Mouse (Mus musculus) lung, postnatal 0 days (tissue): ENCODE data around the gene Trnt1. TPM values are rescaled to one million over a fixed set of nuclear protein-coding genes. Genes with fewer than 3 reads are reported as not detected.
A peak's percentile ranks its signal among the peaks of the same experiment; 100 is the strongest.

ENCODE experiments used
- ATAC-seq: fragments of 200-750 bp; cut with Nextera tagmentation; 2 replicates; pipeline ENCODE4 v1.8.0; 2017; ENCODE audit warnings: moderate library complexity
- DNase-seq: peaks from one replicate; pipeline ENCODE4 v3.0.0-alpha.2; 2016; ENCODE audit warnings: low spot score
- H3K27ac ChIP-seq: fragments of 300-500 bp; sonication (generic); 2 replicates; pipeline ENCODE4 v1.5.1; 2014; ENCODE audit warnings: antibody characterized with exemption, mild to moderate bottlenecking, low read length, mixed read lengths
- H3K27me3 ChIP-seq: fragments of 300-500 bp; sonication (generic); replicated peaks from 2 replicates; pipeline ENCODE4 v1.6.1; 2014; ENCODE audit warnings: low read length, mixed read lengths; ENCODE audit not compliant: insufficient read depth
- H3K36me3 ChIP-seq: fragments of 300-500 bp; sonication (generic); 2 replicates; pipeline ENCODE4 v1.6.1; 2014; ENCODE audit warnings: low read length, mixed read lengths; ENCODE audit not compliant: insufficient read depth
- H3K4me1 ChIP-seq: fragments of 300-500 bp; sonication (generic); 2 replicates; pipeline ENCODE4 v1.6.1; 2014; ENCODE audit warnings: antibody characterized with exemption, low read depth, low read length, mixed read lengths; ENCODE audit not compliant: insufficient read depth
- H3K4me2 ChIP-seq: fragments of 300-500 bp; sonication (generic); replicated peaks from 2 replicates; pipeline ENCODE4 v1.6.1; 2014; ENCODE audit warnings: low read depth, mild to moderate bottlenecking, low read length, moderate library complexity, mixed read lengths
- H3K4me3 ChIP-seq: fragments of 300-500 bp; sonication (generic); 2 replicates; pipeline ENCODE4 v1.5.1; 2014; ENCODE audit warnings: low read depth, low read length
- H3K9ac ChIP-seq: fragments of 300-500 bp; sonication (generic); replicated peaks from 2 replicates; pipeline ENCODE4 v1.6.1; 2014; ENCODE audit warnings: low read depth, mild to moderate bottlenecking
- H3K9me3 ChIP-seq: fragments of 300-500 bp; sonication (generic); 2 replicates; pipeline ENCODE4 v1.6.1; 2016; ENCODE audit warnings: low read length, mixed read lengths
- CTCF ChIP-seq: IDR thresholded peaks from 2 replicates; pipeline ENCODE4 v1.5.1; 2016; ENCODE audit warnings: antibody characterized with exemption, mild to moderate bottlenecking
- EP300 ChIP-seq: IDR thresholded peaks from 2 replicates; pipeline ENCODE4 v1.6.1; 2016; ENCODE audit warnings: antibody characterized with exemption, mild to moderate bottlenecking, control low read depth
- WGBS: fragments of 180-500 bp; shearing (Covaris S2); extraction: QIAGEN DNeasy Blood & Tissue Kit; methylation state at CpG from one replicate; pipeline ENCODE4 v1.1.7; 2014; 5-methylcytosine and 5-hydroxymethylcytosine counted together
- polyA plus RNA-seq: library from polyadenylated mRNA; unstranded; fragments of >200 nt; fragmentation: Nextera tagmentation; extraction: Ambion mirVana; gene quantifications from 2 replicates; pipeline ENCODE4 v1.2.1, GENCODE M21; 2015

The Trnt1 gene
- polyA plus RNA-seq, 1 experiment from 2014 or later: 36.1 TPM

DNA sequence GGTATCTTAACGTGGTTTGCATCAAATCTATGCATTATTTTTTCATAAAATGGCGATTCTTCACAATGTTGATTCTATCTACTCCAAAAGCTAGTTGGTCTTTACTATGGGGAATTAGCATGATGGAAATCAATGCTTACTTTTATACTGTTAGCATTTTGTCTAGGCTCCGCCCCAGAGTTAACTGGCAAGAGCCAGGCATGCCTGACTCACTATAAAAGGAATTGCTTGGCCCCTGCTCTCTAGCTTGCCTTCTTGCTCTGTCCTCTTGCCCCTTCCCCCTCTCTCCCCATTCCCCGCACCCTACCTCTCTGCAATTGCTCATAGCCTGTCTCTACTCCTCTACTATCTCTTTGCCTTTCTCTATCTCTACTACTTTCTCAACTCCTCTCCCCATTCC, 2.1 kb upstream of the Trnt1 start:
- H3K9ac ChIP-seq: no peak overlapping the region
- DNase-seq (no peak), ATAC-seq (no peak)
- no peak for TF ChIP-seq EP300
- TF ChIP-seq CTCF: no peak
- H3K4me2 ChIP-seq: no peak overlapping the region
- H3K9me3 ChIP-seq: no peaks in the 10 kb centered on the region
- H3K4me1 ChIP-seq: peaks cover 6% of the 10 kb centered on the region; the same call in 1 of the 2 replicates
- H3K36me3 ChIP-seq: no peaks in the 10 kb centered on the region
- H3K27me3 ChIP-seq: no peaks in the 10 kb centered on the region
- H3K27ac ChIP-seq: no peak overlapping the region
- no peak overlapping the region for H3K4me3 ChIP-seq
- 76% methylated on average over 4 of the region's 4 CpGs for WGBS

DNA sequence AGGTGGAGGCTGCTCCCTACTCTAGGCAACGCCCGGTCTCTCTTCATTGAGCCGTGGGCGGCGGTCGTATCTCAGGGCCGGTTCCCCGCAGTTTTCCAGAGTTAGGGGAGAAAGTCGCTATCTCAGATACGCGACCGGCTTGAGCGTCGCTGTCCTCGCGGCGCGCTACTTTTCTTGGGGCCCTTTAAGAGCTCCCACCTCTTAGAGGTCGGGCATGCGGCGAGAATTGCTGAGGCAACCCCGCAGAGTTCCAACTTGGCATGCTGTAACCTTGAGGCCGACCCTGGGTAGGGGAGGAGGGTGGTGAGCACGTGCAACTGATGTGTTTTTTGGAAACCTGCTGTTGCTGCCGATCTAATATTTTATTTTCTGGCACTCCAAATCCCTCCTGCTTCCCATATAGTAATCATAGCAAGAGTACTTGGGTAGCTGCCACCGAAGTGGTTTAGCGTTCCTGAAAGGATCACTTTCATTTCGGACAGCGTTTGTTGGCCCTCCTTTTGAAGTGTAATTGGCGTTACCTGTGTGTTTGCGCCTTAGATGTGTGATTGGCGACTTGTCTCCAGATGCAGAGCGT, 458 bp downstream of the Trnt1 start:
- peak overlapping the region; percentile 84 for H3K27ac ChIP-seq
- WGBS: 2% methylated on average over 33 of the region's 33 CpGs
- H3K9me3 ChIP-seq: no peaks in the 10 kb centered on the region
- peak; percentile 35 for DNase-seq
- peak overlapping the region; percentile 93 for H3K4me2 ChIP-seq
- H3K27me3 ChIP-seq: no peaks in the 10 kb centered on the region
- peak overlapping the region; percentile 64 for H3K9ac ChIP-seq
- peaks cover 6% of the 10 kb centered on the region; the same call in 1 of the 2 replicates for H3K4me1 ChIP-seq
- peaks cover 8% of the 10 kb centered on the region; the same call in 1 of the 2 replicates for H3K36me3 ChIP-seq
- ATAC-seq: peak; percentile 61
- TF ChIP-seq EP300 (no peak), CTCF (no peak)
- peak overlapping the region; percentile 81 for H3K4me3 ChIP-seq

DNA sequence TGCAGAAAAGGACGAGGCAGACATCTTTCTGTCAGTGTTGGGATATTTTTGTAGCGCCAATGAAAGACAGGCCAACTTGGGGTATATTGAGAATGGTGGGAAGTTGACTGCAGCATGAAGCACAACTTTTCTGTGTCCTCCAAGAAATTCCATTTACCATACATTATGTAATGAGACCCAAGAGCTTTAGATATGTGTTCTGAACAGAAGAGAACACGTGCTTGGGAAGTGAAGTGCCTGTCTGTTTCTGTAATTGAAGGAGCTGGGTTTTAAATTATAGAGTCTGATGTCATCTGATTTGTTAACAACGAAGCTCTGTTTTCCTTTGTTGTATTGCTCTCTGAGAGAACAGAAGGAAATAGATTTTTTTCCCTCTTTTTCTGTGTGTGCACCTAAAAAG, 1.1 kb downstream of the Trnt1 start:
- Histone ChIP-seq H3K4me1 (peaks cover 6% of the 10 kb centered on the region; the same call in 1 of the 2 replicates), H3K4me3 (peak overlapping the region; percentile 81), H3K27me3 (no peaks in the 10 kb centered on the region), H3K4me2 (peak overlapping the region; percentile 93), H3K9ac (peak overlapping the region; percentile 64), H3K27ac (0 out of 2 replicates have a peak overlapping the region, but pooled peaks have one; percentile 84), H3K36me3 (peaks cover 8% of the 10 kb centered on the region; the same call in 1 of the 2 replicates), H3K9me3 (no peaks in the 10 kb centered on the region)
- TF ChIP-seq CTCF (no peak), EP300 (no peak)
- DNase-seq (no peak), ATAC-seq (no peak)
- whole genome bisulfite sequencing: 35% methylated on average over 4 of the region's 4 CpGs

DNA sequence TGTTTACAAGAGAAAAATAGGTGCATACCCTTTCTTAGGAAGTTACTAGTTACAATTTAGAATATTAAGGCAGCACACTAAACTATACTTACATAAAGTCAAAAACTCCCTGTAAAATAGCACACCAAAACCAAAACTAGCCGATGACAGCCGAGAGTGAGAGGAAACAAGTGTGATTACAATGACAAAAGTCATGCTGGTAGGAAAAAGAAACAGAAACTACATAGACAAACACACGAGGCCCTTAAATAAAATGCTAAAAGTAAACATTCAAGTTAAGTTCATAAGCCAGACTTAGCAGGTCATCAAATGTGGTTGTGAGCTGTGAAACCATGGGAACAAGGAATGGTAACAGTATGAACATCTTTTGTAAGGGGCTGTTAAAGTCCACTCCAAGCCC, 18.2 kb downstream of the Trnt1 start:
- Histone ChIP-seq H3K9me3 (no peaks in the 10 kb centered on the region), H3K36me3 (peaks cover 12% of the 10 kb centered on the region), H3K4me2 (no peak overlapping the region), H3K4me1 (no peaks in the 10 kb centered on the region), H3K4me3 (no peak overlapping the region), H3K27me3 (no peaks in the 10 kb centered on the region), H3K27ac (no peak overlapping the region), H3K9ac (no peak overlapping the region)
- WGBS: 76% methylated on average over 3 of the region's 3 CpGs
- TF ChIP-seq EP300 (no peak), CTCF (no peak)
- DNase-seq (no peak), ATAC-seq (no peak)

DNA sequence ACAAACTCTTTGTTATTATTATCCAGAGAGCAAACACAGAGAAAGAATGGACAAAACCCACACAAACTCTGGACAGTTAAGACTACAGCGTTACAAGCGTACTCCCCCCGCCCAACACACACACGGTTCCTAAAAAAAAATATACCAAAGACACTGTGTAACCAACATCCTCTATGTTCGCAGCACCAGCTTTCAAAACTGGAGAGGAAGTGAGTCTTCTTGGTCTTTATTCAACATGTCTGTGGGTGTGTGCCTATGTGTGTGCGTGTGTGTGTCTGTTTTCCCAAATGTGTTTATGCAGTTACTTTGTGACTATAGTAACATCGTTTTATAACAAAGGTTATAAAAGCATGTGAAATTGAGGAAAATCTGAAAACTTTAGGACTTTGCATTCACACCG, 22.5 kb downstream of the Trnt1 start:
- Histone ChIP-seq H3K4me1 (no peaks in the 10 kb centered on the region), H3K9ac (no peak overlapping the region), H3K4me2 (no peak overlapping the region), H3K36me3 (peaks cover 30% of the 10 kb centered on the region; the same call in 1 of the 2 replicates), H3K9me3 (no peaks in the 10 kb centered on the region), H3K27me3 (no peaks in the 10 kb centered on the region), H3K4me3 (no peak overlapping the region), H3K27ac (no peak overlapping the region)
- ATAC-seq: no peak
- TF ChIP-seq CTCF: no peak
- no peak for TF ChIP-seq EP300
- 92% methylated on average over 8 of the region's 8 CpGs for WGBS
- DNase-seq: no peak

DNA sequence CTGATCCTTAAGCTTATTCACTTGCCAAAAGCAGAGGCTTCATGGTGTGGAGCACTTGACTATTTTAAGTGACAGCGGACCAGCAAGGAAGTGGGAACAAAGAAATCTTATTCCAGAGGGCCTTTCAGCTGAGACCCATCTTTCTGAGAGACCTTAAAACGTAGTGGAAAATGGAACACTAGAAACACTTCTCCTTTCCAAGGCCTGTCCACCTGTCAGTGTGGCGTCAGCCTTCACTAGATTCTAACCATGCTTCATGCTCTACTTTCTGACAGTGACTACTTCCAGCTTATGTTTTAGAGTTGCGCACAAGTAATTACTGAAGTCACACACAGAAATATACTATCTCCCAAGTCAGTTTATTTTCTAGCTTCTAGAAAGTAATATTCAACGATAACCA, 23.6 kb downstream of the Trnt1 start:
- Histone ChIP-seq H3K27me3 (no peaks in the 10 kb centered on the region), H3K36me3 (peaks cover 26% of the 10 kb centered on the region; the same call in 1 of the 2 replicates), H3K27ac (no peak overlapping the region), H3K4me3 (no peak overlapping the region), H3K9ac (no peak overlapping the region), H3K9me3 (no peaks in the 10 kb centered on the region), H3K4me1 (no peaks in the 10 kb centered on the region), H3K4me2 (no peak overlapping the region)
- 91% methylated on average over 5 of the region's 5 CpGs for WGBS
- no peak for DNase-seq
- ATAC-seq: no peak
- no peak for TF ChIP-seq CTCF
- no peak for TF ChIP-seq EP300

DNA sequence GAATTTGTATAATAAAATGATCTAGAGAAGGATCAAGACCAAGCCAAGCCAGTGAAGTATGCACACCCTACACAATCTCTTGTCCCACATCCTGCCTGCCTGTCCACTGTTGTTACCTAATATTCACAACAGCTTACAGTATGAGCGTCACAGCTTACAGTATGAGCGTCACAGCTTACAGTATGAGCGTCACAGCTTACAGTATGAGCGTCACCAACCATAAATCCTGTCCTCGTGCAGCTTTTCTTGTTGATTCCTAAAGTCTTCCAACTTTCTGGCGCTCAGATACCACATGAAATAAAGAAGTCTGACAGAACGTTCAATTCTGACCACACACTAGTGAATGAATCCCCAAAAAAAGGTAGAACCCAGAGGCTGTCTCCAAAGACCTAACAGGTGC, 24.2 kb downstream of the Trnt1 start:
- H3K4me1 ChIP-seq: no peaks in the 10 kb centered on the region

More for the DNA sequence above, 24.2 kb downstream of the Trnt1 start:
- no peak overlapping the region for H3K4me2 ChIP-seq
- TF ChIP-seq CTCF (no peak), EP300 (no peak)
- 89% methylated on average over 7 of the region's 7 CpGs for WGBS
- H3K4me3 ChIP-seq: no peak overlapping the region
- H3K9me3 ChIP-seq: no peaks in the 10 kb centered on the region
- ATAC-seq (no peak), DNase-seq (no peak)
- peaks cover 23% of the 10 kb centered on the region; the same call in 1 of the 2 replicates for H3K36me3 ChIP-seq
- no peak overlapping the region for H3K27ac ChIP-seq
- H3K9ac ChIP-seq: no peak overlapping the region
- no peaks in the 10 kb centered on the region for H3K27me3 ChIP-seq
